Mouse (Mus musculus) stomach, postnatal 0 days (tissue): ENCODE data around the gene Klf7.

Experiments
- CTCF ChIP-seq: IDR thresholded peaks from 2 replicates; pipeline ENCODE4 v1.5.1; 2016; ENCODE audit warnings: antibody characterized with exemption, low read depth, mild to moderate bottlenecking, moderate library complexity
- EP300 ChIP-seq: optimal IDR thresholded peaks from 2 replicates; pipeline ENCODE3; 2016; ENCODE audit warnings: antibody characterized with exemption

- TF ChIP-seq EP300 (no peak), CTCF (no peak)
Measured at GRCm38 (mm10) chr1:64122466-64122830, 366 bp upstream of the Klf7 start.
